Mouse (Mus musculus) thymus, postnatal 0 days (tissue): ENCODE results near the gene Erv3. TPM values are rescaled to one million over a fixed set of nuclear protein-coding genes. Genes with fewer than 3 reads are reported as not detected.

Experiments
- DNase-seq: peaks from one replicate; pipeline ENCODE4 v3.0.0-alpha.2; 2015; ENCODE audit warnings: low spot score
- polyA plus RNA-seq: library from polyadenylated mRNA; unstranded; fragments of >200 nt; fragmentation: Nextera tagmentation; extraction: Ambion mirVana; gene quantifications from 2 replicates; pipeline ENCODE4 v1.2.1, GENCODE M21; 2015

The Erv3 gene
- polyA plus RNA-seq, 1 experiment from 2014 or later = 0.10 TPM

DNA sequence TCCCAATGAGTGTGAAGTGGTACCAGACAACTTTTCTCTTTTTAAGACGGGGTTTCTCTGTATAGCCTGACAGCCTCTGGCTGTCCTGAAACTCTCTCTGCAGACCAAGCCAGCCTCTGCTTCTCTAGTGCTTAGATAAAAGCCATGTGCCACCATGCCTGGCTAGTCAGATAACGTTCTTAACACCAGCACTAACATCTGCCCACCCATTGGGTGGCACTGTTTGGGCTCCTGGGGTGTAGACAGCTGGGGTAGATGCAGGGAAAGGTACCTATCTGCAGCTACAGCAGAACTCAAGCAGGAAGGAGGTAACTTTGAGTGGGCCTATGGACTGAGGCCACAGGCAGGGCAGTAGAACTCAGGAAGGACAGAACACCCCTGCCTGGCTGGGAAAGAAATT lies 34.0 kb downstream of the Erv3 start:
- DNase-seq = no peak

DNA sequence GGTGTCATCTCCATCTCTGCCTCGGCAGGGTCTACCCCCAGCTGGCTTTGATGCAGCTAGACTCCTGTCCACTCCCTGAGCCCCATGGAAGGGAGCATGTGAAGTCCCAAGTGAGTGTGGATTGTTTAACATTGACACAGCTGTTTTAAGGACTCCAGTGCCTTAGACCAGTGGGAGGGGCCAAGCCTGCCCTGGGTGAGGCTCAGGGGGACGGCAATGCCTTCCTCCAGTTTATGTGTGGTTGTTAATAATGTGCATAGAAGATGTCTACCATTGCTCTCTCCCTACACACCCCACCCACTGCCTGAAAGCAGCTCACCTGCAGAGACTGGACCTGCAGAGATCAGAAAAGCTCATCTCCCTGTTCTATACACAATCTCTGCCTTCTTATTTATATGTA lies 35.6 kb downstream of the Erv3 start:
- DNase-seq = no peak

DNA sequence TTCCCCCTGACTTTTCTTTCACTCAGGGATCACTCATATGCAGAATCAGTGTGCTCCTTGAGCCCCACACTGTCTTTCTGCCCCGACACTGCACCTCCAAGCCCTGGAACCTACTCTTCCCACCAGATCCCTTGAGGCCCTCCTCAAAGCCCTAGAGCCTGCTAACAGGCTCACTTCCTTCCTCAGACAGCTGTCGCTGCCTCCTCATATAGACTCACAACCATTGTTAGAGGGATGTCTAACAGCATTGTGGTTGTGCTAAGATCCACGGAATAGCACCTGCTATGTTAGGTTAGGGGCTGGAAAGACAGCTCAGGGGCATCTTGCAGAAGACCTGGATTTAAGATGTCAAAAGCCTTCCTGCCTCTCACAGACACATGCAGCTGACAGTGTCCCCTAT lies 37.1 kb downstream of the Erv3 start:
- DNase-seq = no peak

DNA sequence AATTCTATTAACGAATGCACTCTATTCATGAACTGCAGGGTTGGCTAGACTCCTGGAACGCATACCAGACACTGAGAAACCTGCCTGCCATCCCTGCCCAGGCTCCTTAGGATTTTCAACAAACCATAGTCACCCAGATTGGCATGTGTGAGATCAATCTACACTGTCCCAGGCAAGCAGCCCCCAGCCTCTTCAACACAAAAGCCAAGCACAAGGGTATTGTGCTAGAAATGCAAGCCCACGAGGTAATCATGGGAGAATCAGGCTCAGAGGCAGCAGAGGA lies 37.9 kb downstream of the Erv3 start:
- DNase-seq = no peak

DNA sequence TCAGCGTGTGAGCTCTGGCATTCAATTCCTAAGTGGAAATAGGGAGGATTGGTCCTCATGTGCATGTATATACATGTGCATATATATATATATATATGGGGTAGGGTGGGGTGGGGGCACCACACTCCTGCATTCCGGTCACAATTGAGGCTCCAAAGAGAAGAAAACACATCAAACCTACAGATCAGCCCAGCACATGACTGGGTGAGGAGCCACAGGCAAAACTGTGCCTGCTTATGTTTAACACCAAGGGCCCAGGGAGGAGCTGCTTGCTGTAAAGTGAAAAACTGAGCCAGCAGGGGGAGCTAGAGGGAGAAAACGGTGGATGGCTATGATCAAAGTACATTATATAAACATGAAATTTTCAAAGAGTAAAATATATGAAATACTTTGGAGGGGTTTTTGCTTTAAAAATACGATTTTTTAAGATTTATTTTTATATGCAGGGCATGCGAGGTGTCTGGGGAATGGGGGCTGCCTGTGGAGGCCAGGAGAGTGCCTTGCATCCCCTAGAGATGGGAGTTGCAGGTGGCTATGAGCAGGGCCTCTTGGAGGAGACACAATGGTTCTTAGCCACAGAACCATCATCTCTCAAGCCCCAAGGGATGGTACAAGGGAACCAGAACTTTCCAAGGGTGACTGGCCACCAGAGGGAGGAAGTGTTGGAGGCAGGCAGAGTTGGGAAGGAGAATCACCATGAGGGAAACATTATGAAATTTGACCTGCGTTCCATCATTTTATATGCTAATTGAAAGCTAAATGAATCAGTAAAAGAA lies 38.4 kb downstream of the Erv3 start:
- peak; percentile 83 for DNase-seq

DNA sequence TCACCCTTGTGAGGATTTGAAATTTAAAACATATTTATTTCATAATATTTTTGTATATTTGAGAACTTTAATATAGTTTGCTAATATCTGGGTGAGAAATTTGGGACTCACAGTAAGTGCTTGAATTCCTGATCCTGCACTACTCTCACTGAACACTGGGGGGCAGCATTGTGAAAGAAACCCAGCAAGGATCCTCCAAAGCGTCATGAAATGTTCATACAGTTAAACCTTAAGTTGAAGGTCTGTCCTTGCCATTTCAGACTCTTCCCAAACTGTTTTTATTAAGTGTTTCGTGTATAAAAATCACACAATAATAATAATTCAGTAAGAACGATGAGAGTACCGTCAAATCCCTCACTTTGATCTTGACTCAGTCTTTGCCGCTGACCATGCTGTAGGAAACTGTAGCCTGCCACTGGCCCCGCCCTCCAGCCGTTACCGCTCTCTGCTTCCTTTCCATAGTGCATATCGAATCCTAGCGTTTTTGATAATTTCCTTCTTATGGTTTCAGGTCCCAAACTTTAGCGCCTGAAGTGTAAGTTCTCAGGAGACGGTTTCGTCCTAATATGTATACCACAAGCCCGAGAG lies 39.4 kb downstream of the Erv3 start:
- peak; percentile 85 for DNase-seq

DNA sequence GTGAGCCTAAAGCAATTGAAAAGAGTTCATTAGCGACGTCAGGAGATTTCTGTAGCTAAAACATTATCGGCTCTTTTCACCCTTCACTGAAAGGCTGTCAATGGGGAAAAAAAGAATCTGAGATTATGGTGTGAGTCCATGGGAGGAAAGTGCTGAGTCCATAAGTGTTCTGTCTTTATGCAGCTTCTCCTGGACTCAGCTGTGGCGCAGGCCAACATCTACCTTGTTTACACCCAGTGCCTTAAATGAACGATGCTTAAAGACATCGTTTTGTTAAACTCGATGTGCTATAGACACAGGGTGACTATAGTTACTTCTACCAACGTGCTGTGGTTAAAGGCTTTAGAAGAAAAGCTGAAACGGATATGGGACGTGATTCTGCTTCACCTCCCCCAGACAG lies 45.2 kb downstream of the Erv3 start:
- no peak for DNase-seq

DNA sequence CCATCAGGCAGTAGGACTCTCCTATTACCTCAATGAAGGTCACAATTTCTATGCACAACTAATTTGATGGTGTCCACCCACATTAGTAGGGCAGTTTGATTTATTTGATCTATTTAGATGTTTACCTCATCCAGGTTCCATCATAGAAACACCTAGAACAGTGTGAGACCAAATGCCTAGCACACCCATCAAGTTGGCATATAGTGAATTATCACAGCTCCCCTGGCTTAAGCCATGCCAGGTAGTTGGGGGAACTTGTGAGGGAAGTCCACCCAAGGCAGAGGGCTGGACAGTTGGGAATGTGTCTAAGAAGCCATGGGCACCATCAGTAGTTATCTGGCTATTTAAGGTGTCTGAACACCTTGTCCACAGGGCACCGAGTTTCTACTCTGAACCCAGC lies 46.1 kb downstream of the Erv3 start:
- no peak for DNase-seq

DNA sequence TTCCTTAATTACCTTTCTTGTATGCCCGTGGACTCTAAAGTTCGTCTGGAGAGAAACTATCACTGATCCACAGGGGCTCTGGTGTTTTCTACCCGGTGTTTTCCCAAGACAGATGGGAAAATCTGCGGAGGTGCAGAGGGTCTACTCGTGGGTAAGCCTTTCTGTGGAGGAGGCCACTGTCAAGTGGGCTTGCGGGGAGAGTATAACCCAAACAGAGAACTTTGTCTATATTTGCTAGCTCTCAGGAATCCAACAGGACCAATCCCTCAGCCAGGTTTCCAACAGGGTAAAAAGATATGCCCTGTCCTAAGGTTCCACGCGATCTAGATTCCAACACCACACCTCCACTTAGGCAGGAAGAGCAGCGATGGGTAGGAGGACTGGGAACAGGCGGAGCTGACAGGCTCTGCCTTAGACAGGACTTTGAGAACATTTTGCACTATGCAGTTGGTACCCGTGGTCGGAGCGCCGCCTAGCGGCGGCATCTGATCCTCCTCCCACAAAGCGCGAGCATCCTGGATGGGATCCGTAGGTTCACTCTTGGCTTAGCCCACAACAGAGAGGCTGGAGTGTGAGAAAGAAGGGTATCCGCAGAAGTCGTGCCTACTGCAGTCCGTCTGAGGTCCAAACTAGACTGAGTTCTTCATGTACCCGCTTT lies 46.9 kb downstream of the Erv3 start:
- DNase-seq = peak; percentile 72

DNA sequence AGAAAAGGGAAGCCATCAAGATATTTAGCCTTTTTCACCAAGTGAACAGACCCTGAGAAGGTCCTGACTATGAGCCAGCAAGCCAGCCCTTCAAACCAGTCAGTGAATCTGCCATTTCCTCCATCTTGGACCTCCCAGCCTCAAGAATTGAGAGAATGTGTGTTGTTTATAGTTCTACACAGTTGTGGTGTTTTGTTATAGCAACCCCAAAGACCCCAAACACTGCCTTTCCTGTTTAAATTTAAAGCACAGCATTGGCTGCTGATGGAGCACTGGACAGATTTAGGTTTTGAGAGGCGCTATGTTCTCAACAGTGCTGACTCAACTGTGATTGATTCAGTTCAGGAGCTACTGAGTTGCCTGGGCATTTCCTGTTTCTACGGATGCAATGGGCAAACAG lies 47.9 kb downstream of the Erv3 start:
- DNase-seq = no peak

DNA sequence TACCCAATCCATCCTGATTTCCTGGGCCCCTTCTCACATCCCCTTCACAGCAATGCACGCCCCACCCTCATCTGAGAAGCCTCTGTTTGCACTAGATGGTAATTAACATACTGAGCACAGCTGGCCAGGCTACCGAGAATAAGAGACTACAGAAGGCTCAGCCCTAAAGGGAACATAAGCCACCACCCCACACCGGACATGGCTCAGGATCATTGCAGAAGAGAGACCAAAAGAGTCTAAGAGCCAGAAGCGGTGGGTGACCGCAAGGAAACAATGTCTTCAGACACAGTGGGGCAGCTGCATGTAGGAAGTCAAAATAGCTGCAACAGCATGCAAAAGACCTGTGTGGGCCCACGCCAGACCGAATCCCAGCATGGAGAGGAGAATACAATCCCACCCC lies 50.7 kb downstream of the Erv3 start:
- no peak for DNase-seq

DNA sequence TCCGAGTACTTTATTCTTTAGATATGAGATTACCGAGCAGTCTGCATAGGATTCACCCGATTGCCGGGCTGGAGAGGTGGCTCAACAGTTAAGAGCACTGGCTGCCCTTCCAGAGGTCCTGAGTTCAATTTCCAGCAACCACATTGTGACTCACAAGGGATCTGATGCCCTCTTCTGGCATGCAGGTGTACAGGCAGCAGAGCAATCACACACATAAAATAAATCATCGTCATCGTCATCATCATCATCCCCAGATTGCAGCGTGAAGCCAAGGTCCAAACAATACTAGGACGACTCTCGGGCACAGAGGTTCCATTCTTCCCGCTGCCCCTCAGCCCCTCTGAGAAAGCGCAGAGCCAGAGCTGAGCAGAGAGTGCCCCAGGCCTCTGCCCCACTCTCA lies 51.9 kb downstream of the Erv3 start:
- DNase-seq = no peak

DNA sequence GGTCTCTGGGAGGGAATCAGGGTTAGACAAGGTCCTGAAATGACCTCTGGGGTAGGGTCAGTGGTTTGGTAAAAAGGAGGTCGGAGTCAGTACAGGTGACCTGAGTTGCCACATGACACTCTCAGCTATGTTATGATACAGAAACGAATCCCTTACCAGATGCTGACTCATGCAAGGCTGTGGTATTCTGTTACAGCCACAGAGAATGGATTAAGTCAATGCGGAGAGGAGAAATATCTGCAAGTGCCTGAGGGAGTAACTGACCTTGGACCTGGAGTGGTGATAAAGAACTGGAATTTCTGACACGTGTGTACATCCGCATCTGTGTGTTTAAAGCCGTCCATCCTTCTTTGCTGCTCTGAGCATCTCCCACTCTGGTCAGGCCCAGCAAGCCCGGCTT lies 52.7 kb downstream of the Erv3 start:
- no peak for DNase-seq

DNA sequence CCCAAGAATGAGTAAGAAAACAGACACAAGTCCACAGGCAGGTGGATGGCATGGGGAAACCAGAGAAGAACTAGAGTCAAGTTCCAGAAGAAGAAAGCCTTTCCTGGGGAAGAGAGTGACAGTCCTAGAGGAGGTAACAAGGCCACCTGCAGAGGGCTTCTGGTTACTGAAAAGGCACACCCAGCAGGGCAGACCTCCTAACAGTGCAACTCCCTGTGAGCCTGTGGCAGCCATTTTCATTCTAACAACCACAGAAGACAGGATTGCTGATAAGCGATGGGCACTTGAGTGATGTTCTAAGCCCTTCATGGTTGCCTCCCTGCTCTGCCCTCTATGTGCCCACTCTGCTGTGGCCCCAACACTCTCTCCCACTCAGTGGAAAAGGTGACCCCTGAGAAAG lies 54.2 kb downstream of the Erv3 start:
- no peak for DNase-seq

DNA sequence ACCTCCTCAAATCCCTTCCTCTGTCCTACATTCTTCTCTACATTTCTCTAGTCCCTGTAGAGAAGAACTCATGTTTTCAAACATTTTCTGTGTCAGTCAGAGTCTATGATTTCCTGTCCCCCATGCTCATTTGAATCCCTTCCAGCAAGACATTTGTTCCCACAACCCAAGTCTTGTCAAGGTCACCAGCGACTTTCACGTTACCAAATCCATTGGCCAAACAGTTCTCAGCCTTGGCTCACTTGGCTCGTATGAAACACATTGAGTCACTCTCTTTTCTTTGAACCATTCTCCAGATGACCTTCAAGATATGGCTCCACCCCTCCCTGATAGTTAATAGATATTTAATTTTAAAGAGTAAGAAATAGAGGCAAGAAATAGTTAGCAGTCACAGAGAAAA lies 55.7 kb downstream of the Erv3 start:
- DNase-seq = no peak

Other genes starting within 250 kb of the Erv3 start
- 43.3 and 46.2 TPM in 2 replicates for gene Prnp, start 50.2 kb upstream of the Erv3 start, polyA plus RNA-seq
- not detected in 2 replicates for gene Prn, start 50.2 kb upstream of the Erv3 start, polyA plus RNA-seq
- gene Prnd, start 91.1 kb upstream of the Erv3 start, polyA plus RNA-seq = 3.4 and 4.0 TPM in 2 replicates
- 25.1 and 27.6 TPM in 2 replicates for gene Rassf2, start 170.5 kb upstream of the Erv3 start, polyA plus RNA-seq